Mouse (Mus musculus) thymus, adult 2 months (tissue): ENCODE results near the gene Psmc4. TPM values are rescaled to one million over a fixed set of nuclear protein-coding genes. Genes with fewer than 3 reads are reported as not detected.

Experiments
- DNase-seq: peaks from one replicate; pipeline ENCODE4 v3.0.0; 2021
- H3K27ac ChIP-seq: fragments of 200-500 bp; 2 replicates; pipeline ENCODE4 v1.5.1; 2012; ENCODE audit warnings: low read length, control low read depth; ENCODE audit not compliant: control insufficient read depth, insufficient read depth
- H3K27me3 ChIP-seq: fragments of 200-500 bp; 2 replicates; pipeline ENCODE4 v1.6.1; 2012; ENCODE audit warnings: mild to moderate bottlenecking, low read length, moderate library complexity, mixed read lengths; ENCODE audit not compliant: control insufficient read depth, insufficient read depth
- H3K36me3 ChIP-seq: fragments of 200-500 bp; 2 replicates; pipeline ENCODE4 v1.6.1; 2012; ENCODE audit warnings: mild to moderate bottlenecking, low read length, moderate library complexity; ENCODE audit not compliant: control insufficient read depth, insufficient read depth
- H3K4me1 ChIP-seq: fragments of 200-500 bp; replicated peaks from 2 replicates; pipeline ENCODE4 v1.6.1; 2012; ENCODE audit warnings: low read length; ENCODE audit not compliant: control insufficient read depth, insufficient read depth
- H3K4me3 ChIP-seq: fragments of 200-500 bp; 2 replicates; pipeline ENCODE4 v1.5.1; 2012; ENCODE audit warnings: mild to moderate bottlenecking, low read length, control low read depth, moderate library complexity; ENCODE audit not compliant: control insufficient read depth, insufficient read depth
- CTCF ChIP-seq: fragments of 200-500 bp; IDR thresholded peaks from 2 replicates; pipeline ENCODE4 v1.5.1; 2012; ENCODE audit warnings: mild to moderate bottlenecking, control low read depth, low read length, moderate library complexity, borderline replicate concordance; ENCODE audit not compliant: control insufficient read depth, poor library complexity, insufficient read depth; ENCODE audit errors: extremely low read depth
- POLR2A ChIP-seq: fragments of 200-500 bp; IDR thresholded peaks from 2 replicates; pipeline ENCODE4 v1.6.1; 2012; ENCODE audit warnings: mild to moderate bottlenecking, low read length, control low read depth, moderate library complexity; ENCODE audit not compliant: control insufficient read depth, poor library complexity, insufficient read depth; ENCODE audit errors: extremely low read depth
- WGBS: fragments of 180-500 bp; shearing (Covaris S2); methylation state at CpG from one replicate; pipeline ENCODE4 v1.1.7; 2018; 5-methylcytosine and 5-hydroxymethylcytosine counted together
- polyA plus RNA-seq: library from polyadenylated mRNA; depleted of rRNA; stranded (reverse); fragments of >200 nt; gene quantifications from 2 replicates; pipeline ENCODE4 v1.2.3, GENCODE M21; 2012; rRNA removed

The Psmc4 gene
- 184 and 197 TPM in 2 replicates for polyA plus RNA-seq

- peak; percentile 89 for TF ChIP-seq CTCF
- peak; percentile 80 for TF ChIP-seq POLR2A
- Histone ChIP-seq H3K27me3 (no peaks in the 10 kb centered on the region), H3K4me3 (peak within 1 kb of the TSS; percentile 93), H3K4me1 (peaks cover 10% of the 10 kb centered on the region), H3K36me3 (peaks cover 29% of the 10 kb centered on the region), H3K27ac (no peak within 1 kb of the TSS)
- peak; percentile 95 for DNase-seq
- WGBS, result under 1% methylated on average over 52 of the region's 52 CpGs
These were observed at the start of gene Psmc4 for GRCm38 (mm10) chr7:28049476-28050409. Gene Psmc4, minus strand, starts transcription at chr7:28050101.

DNA sequence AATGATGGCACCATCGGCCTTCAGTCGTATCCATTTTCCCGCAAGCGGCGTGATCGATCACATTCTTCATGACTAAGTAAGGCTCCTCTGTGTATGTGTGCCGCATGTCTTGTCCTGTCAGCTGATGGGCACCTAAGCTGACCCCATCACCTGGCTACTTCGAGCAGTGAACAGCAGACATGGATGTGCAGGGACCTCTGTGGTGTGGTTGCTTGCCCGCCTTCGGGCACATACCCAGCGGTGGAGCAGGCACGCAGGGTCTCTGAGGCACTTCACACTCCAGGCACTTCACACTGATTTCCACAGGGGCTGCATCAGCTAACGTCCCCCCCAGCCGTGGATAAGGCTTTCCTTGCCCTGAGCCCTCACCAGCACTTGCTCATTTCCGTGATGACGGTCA is 49.2 kb upstream of the Psmc4 start:
- TF ChIP-seq POLR2A (no peak), CTCF (no peak)
- H3K36me3 ChIP-seq, result no peaks in the 10 kb centered on the region
- no peaks in the 10 kb centered on the region for H3K4me1 ChIP-seq
- WGBS, result 96% methylated on average over 16 of the region's 16 CpGs
- no peaks in the 10 kb centered on the region for H3K27me3 ChIP-seq
- no peak for DNase-seq
- no peak overlapping the region for H3K4me3 ChIP-seq
- no peak overlapping the region for H3K27ac ChIP-seq

DNA sequence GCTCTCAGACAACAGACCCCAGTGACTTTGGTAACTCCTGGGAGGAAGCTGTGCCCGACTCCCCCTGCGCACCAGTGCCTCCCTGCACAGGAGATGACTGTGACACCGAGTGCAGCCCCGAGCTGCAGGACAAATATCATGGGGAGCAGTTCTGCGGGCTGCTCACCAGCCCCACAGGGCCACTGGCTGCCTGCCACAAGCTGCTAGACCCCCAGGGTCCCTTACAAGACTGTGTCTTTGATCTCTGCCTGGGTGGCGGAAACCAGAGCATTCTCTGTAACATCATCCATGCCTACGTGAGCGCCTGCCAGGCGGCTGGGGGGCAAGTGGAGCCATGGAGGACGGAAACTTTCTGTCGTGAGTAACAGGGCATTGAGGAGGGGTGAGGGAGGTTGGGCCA is 43.6 kb upstream of the Psmc4 start:
- TF ChIP-seq CTCF (no peak), POLR2A (no peak)
- H3K4me3 ChIP-seq, result no peak overlapping the region
- H3K27me3 ChIP-seq, result no peaks in the 10 kb centered on the region
- H3K36me3 ChIP-seq, result no peaks in the 10 kb centered on the region
- H3K27ac ChIP-seq, result no peak overlapping the region
- no peak for DNase-seq
- WGBS, result 66% methylated on average over 11 of the region's 11 CpGs
- H3K4me1 ChIP-seq, result no peaks in the 10 kb centered on the region

DNA sequence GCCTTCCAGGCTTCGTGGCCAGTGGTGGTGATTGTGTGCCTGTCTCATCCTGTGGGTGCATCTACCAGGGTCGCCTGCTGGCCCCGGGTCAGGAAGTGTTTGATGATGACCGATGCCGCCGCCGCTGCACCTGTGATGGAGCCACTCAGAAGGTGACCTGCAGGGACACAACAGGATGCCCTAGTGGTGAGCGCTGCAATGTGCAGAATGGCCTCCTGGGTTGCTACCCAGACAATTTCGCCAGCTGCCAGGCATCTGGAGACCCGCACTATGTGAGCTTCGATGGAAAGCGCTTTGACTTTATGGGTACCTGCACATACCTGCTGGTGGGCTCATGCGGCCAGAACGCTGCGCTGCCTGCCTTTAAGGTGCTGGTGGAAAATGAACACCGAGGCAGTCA is 36.3 kb upstream of the Psmc4 start:
- H3K4me1 ChIP-seq, result no peaks in the 10 kb centered on the region
- no peaks in the 10 kb centered on the region for H3K36me3 ChIP-seq
- 82% methylated on average over 16 of the region's 16 CpGs for WGBS
- no peaks in the 10 kb centered on the region for H3K27me3 ChIP-seq
- TF ChIP-seq POLR2A (no peak), CTCF (no peak)
- H3K4me3 ChIP-seq, result no peak overlapping the region
- no peak for DNase-seq
- no peak overlapping the region for H3K27ac ChIP-seq

DNA sequence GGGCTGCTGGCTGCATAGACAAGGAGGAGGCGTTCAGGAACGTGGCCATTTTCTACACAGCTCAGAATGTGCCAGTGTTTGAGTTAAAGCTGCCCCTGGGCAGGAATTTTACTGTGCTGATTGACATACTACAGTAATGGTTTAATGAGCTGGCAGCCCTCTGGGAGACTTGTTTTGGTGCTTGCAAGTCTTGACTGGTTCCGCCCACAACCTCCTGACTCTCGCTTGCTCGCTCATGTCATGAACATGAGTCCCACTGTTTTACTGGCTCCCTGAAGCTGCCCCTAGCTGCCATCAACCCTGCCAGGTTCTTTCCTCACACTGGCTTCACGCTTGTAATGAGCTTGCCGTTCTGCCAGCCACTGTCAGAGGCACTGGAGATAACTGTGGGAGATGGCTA is 34.3 kb upstream of the Psmc4 start:
- DNase-seq, result no peak
- no peaks in the 10 kb centered on the region for H3K4me1 ChIP-seq
- TF ChIP-seq CTCF, result no peak
- no peak for TF ChIP-seq POLR2A
- 86% methylated on average over 7 of the region's 7 CpGs for WGBS
- no peaks in the 10 kb centered on the region for H3K36me3 ChIP-seq
- no peak overlapping the region for H3K27ac ChIP-seq
- H3K27me3 ChIP-seq, result no peaks in the 10 kb centered on the region
- no peak overlapping the region for H3K4me3 ChIP-seq

GRCm38 (mm10) chr7:28070531-28071298 is 20.8 kb upstream of the Psmc4 start, which contains the start of gene Fcgbp:
Gene Fcgbp, plus strand, starts transcription at chr7:28071236.
- TF ChIP-seq POLR2A (no peak), CTCF (no peak)
- no peak within 1 kb of the TSS for H3K27ac ChIP-seq
- no peak within 1 kb of the TSS for H3K4me3 ChIP-seq
- 82% methylated on average over 21 of the region's 21 CpGs for WGBS
- H3K4me1 ChIP-seq, result no peaks in the 10 kb centered on the region
- no peak for DNase-seq
- no peaks in the 10 kb centered on the region for H3K36me3 ChIP-seq
- no peaks in the 10 kb centered on the region for H3K27me3 ChIP-seq

DNA sequence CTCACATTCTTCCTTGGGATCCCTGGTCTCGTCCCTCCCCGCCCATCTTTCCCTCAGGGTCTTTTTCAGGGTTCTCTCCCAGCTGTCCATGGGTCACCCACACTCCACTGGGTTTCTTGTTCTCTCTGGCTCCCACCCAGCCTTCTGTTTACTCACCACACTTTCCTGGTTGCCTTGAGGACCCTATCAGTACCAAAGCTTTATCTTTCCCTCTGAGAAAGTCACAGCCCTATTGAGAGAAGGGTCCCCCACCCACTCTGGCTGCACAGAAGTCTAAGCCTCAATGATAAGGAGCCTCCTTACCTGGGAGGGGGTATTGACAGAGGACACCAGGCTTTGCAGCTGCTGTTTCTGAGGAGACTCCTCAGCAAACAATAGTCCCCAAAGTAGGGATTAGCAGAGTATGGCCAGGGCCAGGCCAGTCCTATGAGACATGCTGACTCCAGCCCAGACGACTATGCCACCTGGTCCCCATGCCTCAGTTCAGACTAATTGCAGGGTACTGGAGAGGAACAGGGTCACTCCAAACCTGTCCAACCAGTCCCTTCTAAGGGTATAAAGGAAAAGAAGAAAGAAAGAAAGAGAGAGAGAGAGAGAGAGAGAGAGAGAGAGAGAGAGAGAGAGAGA is 19.8 kb upstream of the Psmc4 start:
- H3K27me3 ChIP-seq, result no peaks in the 10 kb centered on the region
- no peak overlapping the region for H3K4me3 ChIP-seq
- H3K36me3 ChIP-seq, result no peaks in the 10 kb centered on the region
- TF ChIP-seq POLR2A (no peak), CTCF (no peak)
- WGBS, result 49% methylated on average over 3 of the region's 3 CpGs
- no peaks in the 10 kb centered on the region for H3K4me1 ChIP-seq
- no peak for DNase-seq
- H3K27ac ChIP-seq, result no peak overlapping the region
